Mouse (Mus musculus): ENCODE data around the gene Gnb4. TPM values are rescaled to one million over a fixed set of nuclear protein-coding genes. Genes with fewer than 3 reads are reported as not detected.

The Gnb4 gene
- polyA plus RNA-seq, 1 experiment from 2014 or later = 78.8 TPM

- no peak overlapping the region for H3K4me3 ChIP-seq
- no peaks in the 10 kb centered on the region for H3K4me1 ChIP-seq
- no peaks in the 10 kb centered on the region for H3K9me3 ChIP-seq
- no peaks in the 10 kb centered on the region for H3K27me3 ChIP-seq
- 86% methylated on average over 4 of the region's 4 CpGs for WGBS
- H3K36me3 ChIP-seq = no peaks in the 10 kb centered on the region
- no peak overlapping the region for H3K27ac ChIP-seq
- H3K9ac ChIP-seq = no peak overlapping the region
- no peak overlapping the region for H3K4me2 ChIP-seq
- no peak for ATAC-seq (ENCODE audit: insufficient number of reproducible peaks, insufficient read depth, low FRiP score, low TSS enrichment, low read depth)
Observed at GRCm38 (mm10) chr3:32646918-32647317, 30.5 kb upstream of the Gnb4 start.

DNA sequence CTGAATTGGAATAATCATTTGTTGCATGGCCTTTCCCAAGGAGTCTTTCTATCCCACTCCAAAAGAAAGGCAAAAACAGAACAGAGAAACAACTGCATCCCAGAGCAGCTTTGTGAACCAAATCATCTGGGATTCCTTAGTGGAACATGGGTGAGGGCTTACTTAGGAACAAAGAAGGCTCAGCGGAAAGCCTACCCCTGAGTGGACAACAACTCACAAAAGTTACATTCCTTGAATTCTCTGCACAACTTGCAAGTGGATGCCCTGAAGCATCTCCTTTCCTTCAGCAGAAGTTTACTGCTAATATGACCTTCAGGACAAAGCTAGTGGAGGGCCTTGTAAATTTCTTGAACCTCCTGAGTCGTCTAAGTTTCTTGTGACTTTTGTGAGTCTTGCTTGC lies 28.4 kb upstream of the Gnb4 start:
- no peak for ATAC-seq (ENCODE audit: insufficient number of reproducible peaks, insufficient read depth, low FRiP score, low TSS enrichment, low read depth)
- Histone ChIP-seq H3K27ac (no peak overlapping the region), H3K27me3 (no peaks in the 10 kb centered on the region), H3K4me1 (no peaks in the 10 kb centered on the region), H3K36me3 (no peaks in the 10 kb centered on the region), H3K9me3 (no peaks in the 10 kb centered on the region), H3K9ac (no peak overlapping the region), H3K4me3 (no peak overlapping the region), H3K4me2 (no peak overlapping the region)
- 66% methylated on average over 2 of the region's 2 CpGs for WGBS

DNA sequence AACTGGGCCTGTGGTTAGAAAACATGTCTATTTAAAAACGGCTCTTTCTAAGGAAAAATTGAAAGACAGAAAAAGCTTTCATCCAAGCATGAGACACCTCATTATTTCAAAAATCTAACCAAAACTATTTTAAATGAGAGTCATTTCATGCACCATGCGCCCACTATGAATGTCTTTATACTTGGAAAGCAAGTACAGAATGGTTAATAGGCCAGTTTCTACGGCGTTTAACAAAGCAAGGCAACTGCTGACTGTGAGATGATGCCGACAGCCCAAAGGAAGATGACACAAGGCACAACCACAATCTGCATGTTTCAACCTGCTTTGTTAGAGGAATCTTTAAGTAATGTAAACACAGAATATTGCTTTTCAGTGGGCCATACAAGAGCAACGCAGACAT lies 25.7 kb upstream of the Gnb4 start:
- H3K27me3 ChIP-seq = no peaks in the 10 kb centered on the region
- no peaks in the 10 kb centered on the region for H3K4me1 ChIP-seq
- WGBS = 72% methylated on average over 6 of the region's 6 CpGs
- no peaks in the 10 kb centered on the region for H3K9me3 ChIP-seq
- no peak overlapping the region for H3K4me2 ChIP-seq
- H3K4me3 ChIP-seq = no peak overlapping the region
- no peak overlapping the region for H3K27ac ChIP-seq
- H3K9ac ChIP-seq = no peak overlapping the region
- no peak for ATAC-seq (ENCODE audit: insufficient number of reproducible peaks, insufficient read depth, low FRiP score, low TSS enrichment, low read depth)
- no peaks in the 10 kb centered on the region for H3K36me3 ChIP-seq

DNA sequence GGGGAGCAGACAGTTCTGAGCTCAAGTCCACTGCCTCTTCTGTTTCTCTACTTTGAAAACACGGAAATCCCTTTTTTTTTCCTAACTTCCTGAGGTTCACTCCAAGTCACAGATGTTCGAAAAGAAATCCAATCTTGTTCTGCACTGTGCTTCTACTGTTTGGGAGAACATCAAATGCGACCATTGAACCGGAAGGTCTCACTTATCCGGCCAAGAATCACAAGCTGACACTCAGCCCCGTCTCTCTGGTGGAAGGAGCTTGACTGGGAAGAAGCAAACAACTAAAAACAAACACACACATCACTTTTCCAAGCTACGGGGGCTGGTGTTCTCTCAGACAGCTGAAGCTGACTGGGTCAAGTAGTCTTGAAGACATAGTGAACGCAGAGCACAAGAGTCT lies 21.9 kb upstream of the Gnb4 start:
- Histone ChIP-seq H3K9ac (no peak overlapping the region), H3K27ac (no peak overlapping the region), H3K4me1 (no peaks in the 10 kb centered on the region), H3K9me3 (no peaks in the 10 kb centered on the region), H3K4me3 (no peak overlapping the region), H3K27me3 (no peaks in the 10 kb centered on the region), H3K36me3 (no peaks in the 10 kb centered on the region), H3K4me2 (no peak overlapping the region)
- WGBS = 64% methylated on average over 8 of the region's 8 CpGs
- no peak for ATAC-seq (ENCODE audit: insufficient number of reproducible peaks, insufficient read depth, low FRiP score, low TSS enrichment, low read depth)

GRCm38 (mm10) chr3:32632760-32633264 lies 16.4 kb upstream of the Gnb4 start:
- Histone ChIP-seq H3K27ac (no peak overlapping the region), H3K9ac (no peak overlapping the region), H3K4me3 (no peak overlapping the region), H3K27me3 (0 out of 2 replicates have a peak, but pooled peaks cover 9% of the 10 kb centered on the region), H3K4me1 (0 out of 2 replicates have a peak, but pooled peaks cover 4% of the 10 kb centered on the region), H3K36me3 (no peaks in the 10 kb centered on the region), H3K4me2 (no peak overlapping the region), H3K9me3 (no peaks in the 10 kb centered on the region)
- WGBS = 47% methylated on average over 5 of the region's 5 CpGs
- no peak for ATAC-seq (ENCODE audit: insufficient number of reproducible peaks, insufficient read depth, low FRiP score, low TSS enrichment, low read depth)

GRCm38 (mm10) chr3:32630210-32630609 lies 13.8 kb upstream of the Gnb4 start:
- H3K27me3 ChIP-seq = 0 out of 2 replicates have a peak, but pooled peaks cover 9% of the 10 kb centered on the region
- no peak for ATAC-seq (ENCODE audit: insufficient number of reproducible peaks, insufficient read depth, low FRiP score, low TSS enrichment, low read depth)

DNA sequence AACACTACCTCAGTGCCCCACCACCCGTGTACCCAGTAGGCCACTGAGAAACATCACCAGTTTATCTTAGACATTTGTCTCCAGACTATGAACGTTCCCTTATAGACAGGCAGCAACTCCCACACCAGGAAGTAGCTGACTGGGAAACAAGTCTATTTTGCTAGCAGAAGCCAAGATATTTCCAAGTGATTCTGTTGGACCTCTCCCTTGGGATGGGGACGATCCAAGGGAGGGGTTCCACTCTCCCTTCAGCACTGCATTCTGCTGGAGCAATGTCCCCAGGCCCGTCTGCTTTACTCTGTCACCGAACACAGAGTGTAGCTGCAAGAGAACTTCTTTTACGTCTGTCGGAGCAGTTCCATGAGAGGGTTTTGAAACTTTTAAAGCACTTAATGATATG lies 11.8 kb upstream of the Gnb4 start:
- Histone ChIP-seq H3K4me3 (no peak overlapping the region), H3K36me3 (no peaks in the 10 kb centered on the region), H3K4me2 (peak overlapping the region; percentile 19), H3K27me3 (0 out of 2 replicates have a peak, but pooled peaks cover 9% of the 10 kb centered on the region), H3K9ac (no peak overlapping the region), H3K27ac (no peak overlapping the region), H3K9me3 (no peaks in the 10 kb centered on the region), H3K4me1 (0 out of 2 replicates have a peak, but pooled peaks cover 4% of the 10 kb centered on the region)
- WGBS = 56% methylated on average over 7 of the region's 7 CpGs
- ATAC-seq (ENCODE audit: insufficient number of reproducible peaks, insufficient read depth, low FRiP score, low TSS enrichment, low read depth) = no peak

More at GRCm38 (mm10) chr3:32630210-32630609, 13.8 kb upstream of the Gnb4 start:
- 62% methylated on average over 4 of the region's 4 CpGs for WGBS
- no peaks in the 10 kb centered on the region for H3K9me3 ChIP-seq
- H3K36me3 ChIP-seq = no peaks in the 10 kb centered on the region
- H3K4me2 ChIP-seq = no peak overlapping the region
- H3K9ac ChIP-seq = no peak overlapping the region
- H3K27ac ChIP-seq = no peak overlapping the region
- no peak overlapping the region for H3K4me3 ChIP-seq
- 0 out of 2 replicates have a peak, but pooled peaks cover 4% of the 10 kb centered on the region for H3K4me1 ChIP-seq

- H3K27ac ChIP-seq = no peak overlapping the region
- WGBS = 89% methylated on average over 3 of the region's 3 CpGs
- no peak overlapping the region for H3K9ac ChIP-seq
- H3K27me3 ChIP-seq = no peaks in the 10 kb centered on the region
- H3K9me3 ChIP-seq = no peaks in the 10 kb centered on the region
- no peak overlapping the region for H3K4me2 ChIP-seq
- H3K36me3 ChIP-seq = no peaks in the 10 kb centered on the region
- no peak overlapping the region for H3K4me3 ChIP-seq
- no peak for ATAC-seq (ENCODE audit: insufficient number of reproducible peaks, insufficient read depth, low FRiP score, low TSS enrichment, low read depth)
- H3K4me1 ChIP-seq = no peaks in the 10 kb centered on the region
Observed at GRCm38 (mm10) chr3:32622106-32622505, 5.7 kb upstream of the Gnb4 start.

DNA sequence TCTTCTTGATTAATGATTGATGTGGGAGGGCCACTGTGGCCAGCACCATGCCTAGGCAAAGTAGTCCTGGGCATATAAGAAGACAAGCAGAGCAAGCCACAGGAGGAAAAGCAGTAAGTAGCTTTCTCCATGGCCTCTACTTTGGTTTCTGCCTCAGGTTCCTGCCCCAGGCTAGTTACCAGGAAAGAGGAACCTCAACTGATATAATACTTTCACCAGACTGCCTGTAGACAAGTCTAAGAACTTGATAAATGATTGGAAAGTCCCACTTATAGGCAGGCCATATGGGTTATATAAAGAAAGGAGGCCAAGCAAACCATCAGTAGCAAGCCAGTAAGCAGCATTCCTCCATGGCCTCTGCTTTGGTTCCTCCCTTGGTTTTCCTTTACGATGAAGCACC lies 5.3 kb upstream of the Gnb4 start:
- Histone ChIP-seq H3K4me1 (no peaks in the 10 kb centered on the region), H3K9me3 (no peaks in the 10 kb centered on the region), H3K36me3 (no peaks in the 10 kb centered on the region), H3K27ac (no peak overlapping the region), H3K4me3 (no peak overlapping the region), H3K9ac (no peak overlapping the region), H3K27me3 (no peaks in the 10 kb centered on the region), H3K4me2 (no peak overlapping the region)
- ATAC-seq (ENCODE audit: insufficient number of reproducible peaks, insufficient read depth, low FRiP score, low TSS enrichment, low read depth) = no peak
- 97% methylated on average over 1 of the region's 1 CpGs for WGBS

- Histone ChIP-seq H3K27ac (peak overlapping the region; percentile 84), H3K36me3 (peaks cover 5% of the 10 kb centered on the region; the same call in 1 of the 2 replicates)
- 18% methylated on average over 16 of the region's 16 CpGs for whole genome bisulfite sequencing
Observed at GRCm38 (mm10) chr3:32617053-32617642, 763 bp upstream of the Gnb4 start.

GRCm38 (mm10) chr3:32616006-32616330 lies 417 bp downstream of the Gnb4 start:
- ATAC-seq (ENCODE audit: insufficient number of reproducible peaks, insufficient read depth, low FRiP score, low TSS enrichment, low read depth) = no peak; the same call in 1 of the 2 replicates
- H3K9ac ChIP-seq = peak overlapping the region; percentile 79
- 19% methylated on average over 5 of the region's 14 CpGs for WGBS
- H3K4me3 ChIP-seq = peak overlapping the region; percentile 68
- peaks cover 6% of the 10 kb centered on the region; the same call in 1 of the 2 replicates for H3K36me3 ChIP-seq
- no peaks in the 10 kb centered on the region for H3K27me3 ChIP-seq
- H3K4me2 ChIP-seq = peak overlapping the region; percentile 61
- no peaks in the 10 kb centered on the region for H3K9me3 ChIP-seq
- H3K27ac ChIP-seq = peak overlapping the region; percentile 84; the same call in 1 of the 2 replicates
- peaks cover 10% of the 10 kb centered on the region for H3K4me1 ChIP-seq

More at GRCm38 (mm10) chr3:32617053-32617642, 763 bp upstream of the Gnb4 start:
- H3K4me1 ChIP-seq = peaks cover 10% of the 10 kb centered on the region; the same call in 1 of the 2 replicates
- no peaks in the 10 kb centered on the region for H3K27me3 ChIP-seq
- no peaks in the 10 kb centered on the region for H3K9me3 ChIP-seq
- H3K4me3 ChIP-seq = peak overlapping the region; percentile 68
- H3K4me2 ChIP-seq = peak overlapping the region; percentile 61
- peak overlapping the region; percentile 79 for H3K9ac ChIP-seq
- no peak; the same call in 1 of the 2 replicates for ATAC-seq (ENCODE audit: insufficient number of reproducible peaks, insufficient read depth, low FRiP score, low TSS enrichment, low read depth)

DNA sequence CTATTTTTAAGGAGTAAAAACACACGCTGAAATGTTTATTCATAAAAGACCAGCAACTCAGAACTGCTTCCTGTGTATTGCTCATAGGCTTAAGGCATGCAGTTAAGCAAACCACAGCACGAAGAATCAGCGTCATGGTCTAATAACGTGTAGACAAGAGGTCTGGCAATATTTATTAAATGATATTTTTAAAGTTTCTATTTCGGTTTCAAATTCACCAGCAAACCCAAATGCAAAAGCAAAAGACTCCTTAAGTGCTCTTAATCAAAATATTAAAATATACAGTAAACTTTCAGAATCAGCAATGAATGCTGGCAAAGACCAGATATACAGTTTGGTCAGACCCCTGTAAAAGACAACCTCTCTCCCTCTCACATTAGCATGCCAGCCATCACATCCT lies 1.0 kb downstream of the Gnb4 start:
- Histone ChIP-seq H3K4me3 (peak overlapping the region; percentile 68), H3K9ac (peak overlapping the region; percentile 79), H3K27ac (no peak overlapping the region), H3K4me2 (peak overlapping the region; percentile 61), H3K27me3 (no peaks in the 10 kb centered on the region), H3K4me1 (peaks cover 10% of the 10 kb centered on the region), H3K9me3 (no peaks in the 10 kb centered on the region), H3K36me3 (peaks cover 6% of the 10 kb centered on the region; the same call in 1 of the 2 replicates)
- WGBS = 38% methylated on average over 5 of the region's 5 CpGs
- ATAC-seq (ENCODE audit: insufficient number of reproducible peaks, insufficient read depth, low FRiP score, low TSS enrichment, low read depth) = no peak

Measured in embryonic facial prominence, embryonic 13.5 days (tissue).